Mouse (Mus musculus): Measurements from ENCODE around the gene Mgme1. TPM values are rescaled to one million over a fixed set of nuclear protein-coding genes. Genes with fewer than 3 reads are reported as not detected.

Gene Mgme1
- polyA plus RNA-seq, 1 experiment from 2014 or later = 5.4 TPM

GRCm38 (mm10) chr2:144329937-144330336, 59.5 kb downstream of the Mgme1 start:
- peaks cover 19% of the 10 kb centered on the region for H3K4me1 ChIP-seq (ENCODE audit: insufficient read depth)

DNA sequence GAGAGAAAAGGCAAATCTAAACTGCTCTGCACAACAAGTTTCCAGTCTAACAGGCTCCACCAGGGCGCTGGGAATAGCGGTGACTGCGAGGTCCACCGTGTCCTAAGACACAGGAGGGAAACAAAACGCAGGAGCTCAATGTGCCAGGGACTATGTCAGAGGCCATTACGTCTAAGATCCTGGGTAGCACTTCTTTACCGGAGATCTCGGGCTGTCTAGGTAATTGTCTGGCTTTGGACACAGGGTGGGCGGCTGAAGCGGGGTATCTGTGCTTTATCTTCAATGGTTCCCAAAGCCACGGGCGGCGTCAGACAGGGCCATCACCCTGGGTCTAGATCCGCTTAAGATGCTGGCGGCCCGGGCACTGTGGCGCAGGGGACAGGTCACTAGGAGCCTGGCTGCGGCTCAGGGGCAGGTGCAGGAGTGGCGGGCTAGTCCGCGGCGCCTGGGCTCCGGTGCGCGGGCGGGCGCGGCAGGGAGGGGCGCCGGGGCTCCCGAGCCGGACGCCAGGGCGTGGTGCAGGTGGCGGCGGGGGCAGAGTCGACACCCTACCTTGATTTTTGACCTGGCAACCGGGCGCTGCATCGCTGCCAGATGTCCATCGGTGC, 60.0 kb downstream of the Mgme1 start:
- ATAC-seq (peak; percentile 21; the same call in 1 of the 2 replicates), DNase-seq (peak; percentile 15)
- no peaks in the 10 kb centered on the region for H3K36me3 ChIP-seq (replicated peaks; ENCODE audit: insufficient read depth, low read length)
- 4% methylated on average over 41 of the region's 41 CpGs for WGBS (ENCODE audit: insufficient replicate concordance)
- H3K4me1 ChIP-seq (ENCODE audit: insufficient read depth) = peaks cover 19% of the 10 kb centered on the region
- peak overlapping the region; percentile 83 for H3K4me2 ChIP-seq (ENCODE audit: low read depth, low read length)
- H3K27me3 ChIP-seq (ENCODE audit: insufficient read depth, low read length) = peaks cover 66% of the 10 kb centered on the region
- H3K9ac ChIP-seq (replicated peaks) = peak overlapping the region; percentile 30
- H3K9me3 ChIP-seq (ENCODE audit: low read length) = no peaks in the 10 kb centered on the region
- H3K4me3 ChIP-seq (ENCODE audit: low read depth, low read length) = peak overlapping the region; percentile 61
- TF ChIP-seq CTCF (IDR thresholded peaks at IDR 0.05; ENCODE audit: low read depth) (no peak), EP300 (IDR thresholded peaks at IDR 0.05; ENCODE audit: low read depth) (no peak)
- no peak overlapping the region for H3K27ac ChIP-seq (ENCODE audit: low read depth)

More at GRCm38 (mm10) chr2:144329937-144330336, 59.5 kb downstream of the Mgme1 start:
- ATAC-seq = no peak
- no peaks in the 10 kb centered on the region for H3K9me3 ChIP-seq (ENCODE audit: low read length)
- no peak overlapping the region for H3K27ac ChIP-seq (ENCODE audit: low read depth)
- TF ChIP-seq CTCF (IDR thresholded peaks at IDR 0.05; ENCODE audit: low read depth) = no peak
- no peak for TF ChIP-seq EP300 (IDR thresholded peaks at IDR 0.05; ENCODE audit: low read depth)
- H3K36me3 ChIP-seq (replicated peaks; ENCODE audit: insufficient read depth, low read length) = no peaks in the 10 kb centered on the region
- no peak overlapping the region for H3K9ac ChIP-seq (replicated peaks)
- WGBS (ENCODE audit: insufficient replicate concordance) = 7% methylated on average over 10 of the region's 10 CpGs
- H3K27me3 ChIP-seq (ENCODE audit: insufficient read depth, low read length) = peaks cover 65% of the 10 kb centered on the region
- DNase-seq = no peak
- no peak overlapping the region for H3K4me3 ChIP-seq (ENCODE audit: low read depth, low read length)
- H3K4me2 ChIP-seq (ENCODE audit: low read depth, low read length) = peak overlapping the region; percentile 7; the same call in 1 of the 2 replicates

Other genes starting within 250 kb of the Mgme1 start
- not detected in 2 replicates for gene Banf2, start 237.6 kb upstream of the Mgme1 start, polyA plus RNA-seq (2015; fragmentation: Nextera tagmentation; extraction: Ambion mirVana)
- gene Snx5, start 243 bp downstream of the Mgme1 start, polyA plus RNA-seq (2015; fragmentation: Nextera tagmentation; extraction: Ambion mirVana) = 47.9 and 49.2 TPM in 2 replicates
- gene Ovol2, start 61.5 kb downstream of the Mgme1 start, polyA plus RNA-seq (2015; fragmentation: Nextera tagmentation; extraction: Ambion mirVana) = 0.09 and 0.25 TPM in 2 replicates
- 10.2 and 12.3 TPM in 2 replicates for gene Kat14, start 98.3 kb downstream of the Mgme1 start, polyA plus RNA-seq (2015; fragmentation: Nextera tagmentation; extraction: Ambion mirVana)
- gene Pet117, start 98.3 kb downstream of the Mgme1 start, polyA plus RNA-seq (2015; fragmentation: Nextera tagmentation; extraction: Ambion mirVana) = 1.6 and 2.2 TPM in 2 replicates

All from liver, postnatal 0 days (tissue).